ENCODE assay signal across 19 mouse cellular contexts in the genomic region with DNA sequence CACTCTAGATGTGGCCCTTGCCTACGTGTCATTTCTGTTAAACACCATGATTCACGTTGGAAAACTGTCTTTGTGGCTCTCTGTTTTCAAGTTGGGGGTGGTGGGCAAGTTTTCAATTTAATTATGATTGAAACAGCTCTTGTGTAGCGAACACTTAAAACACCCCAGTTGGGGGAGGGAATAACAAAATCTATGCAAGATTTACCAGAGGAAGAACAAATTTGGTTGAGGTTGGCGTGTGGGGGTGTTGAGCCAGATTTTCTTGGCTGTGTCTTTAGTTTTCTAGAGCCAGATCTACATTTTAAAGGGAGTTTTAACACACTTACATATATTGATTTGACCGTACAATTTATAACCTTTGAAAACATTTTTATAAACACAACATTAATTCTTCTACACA.
DNase-seq lines count a peak whose midpoint lies in the region; ATAC-seq and TF ChIP-seq lines count a peak whose summit lies in the region.
"Had no signal": no experiment of that assay in that cellular context is flagged by ENCODE, and none has a peak within 500 bp of the region (broad histone marks: within the 10 kb centered on the region; RNA-seq: fewer than 3 reads in every experiment).

No protein-coding gene starts in this region.

- no peaks in the 10 kb centered on the region for H3K9me3 ChIP-seq in stomach, postnatal 0 days (ENCODE audit: control insufficient read depth, low read length)
- H3K9me3 ChIP-seq: hindbrain, embryonic 12.5 days; stomach, embryonic 15.5 days had no signal

- peaks cover 6% of the 10 kb centered on the region; the same call in 1 of the 2 replicates for H3K4me1 ChIP-seq in stomach, postnatal 0 days (replicated peaks; ENCODE audit: control insufficient read depth, insufficient read depth)

- no peak for TF ChIP-seq CTCF in layer of hippocampus, adult 2 months (conservative IDR thresholded peaks at IDR 0.05)
- TF ChIP-seq CTCF in stomach, postnatal 0 days (IDR thresholded peaks at IDR 0.05; ENCODE audit: low read depth): no peak

- ATAC-seq in stomach, postnatal 0 days (ENCODE audit: low FRiP score, low TSS enrichment): no peak
- ATAC-seq: inflammation-experienced regulatory T-cells, adult 6 months had no signal

- H3K4me3 ChIP-seq in layer of hippocampus, adult 2 months: no peak overlapping the region
- H3K4me3 ChIP-seq in stomach, postnatal 0 days (ENCODE audit: low read depth, low read length): no peak overlapping the region
- H3K4me3 ChIP-seq: forebrain, embryonic 10.5 days; hindbrain, embryonic 12.5 days; limb, embryonic 12.5 days; liver, embryonic 13.5 days; stomach, embryonic 15.5 days had no signal

- H3K36me3 ChIP-seq in stomach, postnatal 0 days (ENCODE audit: control insufficient read depth, insufficient read depth, low read length): peaks cover 21% of the 10 kb centered on the region; the same call in 1 of the 2 replicates
- H3K36me3 ChIP-seq: G1E had no signal

- no peak overlapping the region for H3K4me2 ChIP-seq in stomach, postnatal 0 days (replicated peaks; ENCODE audit: low read depth)
- H3K4me2 ChIP-seq: heart, embryonic 11.5 days; hindbrain, embryonic 12.5 days; limb, embryonic 12.5 days; liver, embryonic 13.5 days; midbrain, embryonic 11.5 days; stomach, embryonic 15.5 days had no signal

- peak; percentile 29 to 77 for DNase-seq in frontal cortex, postnatal 36 days (ENCODE audit: low spot score in 2 of 2)
- no peak for DNase-seq in frontal cortex, postnatal 25 days (ENCODE audit: low spot score in 2 of 2)
- peak in 1 of 2 experiments; percentile 61 for DNase-seq in layer of hippocampus, adult 2 months (ENCODE audit: low spot score in 2 of 2)
- DNase-seq in layer of hippocampus, adult 9-10 months (ENCODE audit: low spot score): no peak
- DNase-seq in right cerebral cortex, adult 2 months (ENCODE audit: low spot score in 2 of 2): peak; percentile 65 to 67
- DNase-seq in right cerebral cortex, postnatal 14 days: no peak
- no peak for DNase-seq in stomach, postnatal 0 days (ENCODE audit: low spot score)
- no peak for DNase-seq in yolk sac, embryonic 10.5 days (ENCODE audit: low spot score)
- DNase-seq: cerebellum, adult 11 months; heart, postnatal 14 days; liver, embryonic 13.5 days had no signal

- 63% methylated on average over 5 of the region's 5 CpGs for WGBS in stomach, postnatal 0 days

- no peak overlapping the region for H3K9ac ChIP-seq in stomach, postnatal 0 days (ENCODE audit: low read length)
- H3K9ac ChIP-seq: hindbrain, embryonic 12.5 days; liver, embryonic 13.5 days; stomach, embryonic 15.5 days had no signal

- H3K27ac ChIP-seq in layer of hippocampus, adult 2 months: peak overlapping the region; percentile 75
- no peak overlapping the region for H3K27ac ChIP-seq in stomach, postnatal 0 days (replicated peaks)
- H3K27ac ChIP-seq: hindbrain, embryonic 12.5 days; liver, embryonic 13.5 days had no signal

- TF ChIP-seq EP300 in stomach, postnatal 0 days (optimal IDR thresholded peaks at IDR 0.05): peak; percentile 33

- no peaks in the 10 kb centered on the region for H3K27me3 ChIP-seq in stomach, postnatal 0 days (ENCODE audit: control insufficient read depth, insufficient read depth, low read length)
- H3K27me3 ChIP-seq: hindbrain, embryonic 12.5 days; limb, embryonic 12.5 days; liver, embryonic 13.5 days; stomach, embryonic 15.5 days had no signal

Comparison
In these comparisons a context has a peak if more than half of its experiments do, and no peak if none do; other contexts are left out.
1. DNase-seq: peak in frontal cortex, postnatal 36 days (2 of 2) and right cerebral cortex, adult 2 months (2 of 2); none in frontal cortex, postnatal 25 days (0 of 2), layer of hippocampus, adult 9-10 months (single experiment), right cerebral cortex, postnatal 14 days (single experiment), stomach, postnatal 0 days (single experiment) and yolk sac, embryonic 10.5 days (single experiment).